Mouse (Mus musculus) liver, embryonic 15.5 days (tissue): ENCODE measurements around the gene Dnm1l. TPM values are rescaled to one million over a fixed set of nuclear protein-coding genes. Genes with fewer than 3 reads are reported as not detected.
"Not testable (repeated sequence)": the region's sequence is repeated elsewhere in the genome, so short reads cannot be mapped to it uniquely, and the experiment has no call there.

ENCODE experiments used
- ATAC-seq: fragments of 200-750 bp; cut with Nextera tagmentation; 2 replicates; pipeline ENCODE4 v1.8.0; 2017; ENCODE audit warnings: moderate number of reproducible peaks, mild to moderate bottlenecking, moderate library complexity; ENCODE audit not compliant: insufficient read depth
- H3K27ac ChIP-seq: fragments of 300-500 bp; sonication (generic); replicated peaks from 2 replicates; pipeline ENCODE4 v1.5.1; 2015; ENCODE audit warnings: mild to moderate bottlenecking, inconsistent platforms
- H3K27me3 ChIP-seq: fragments of 300-500 bp; sonication (generic); 2 replicates; pipeline ENCODE4 v1.6.1; 2015; ENCODE audit warnings: mild to moderate bottlenecking, inconsistent platforms
- H3K36me3 ChIP-seq: fragments of 300-500 bp; sonication (generic); replicated peaks from 2 replicates; pipeline ENCODE4 v1.6.1; 2015; ENCODE audit warnings: moderate library complexity, mild to moderate bottlenecking, inconsistent platforms
- H3K4me1 ChIP-seq: fragments of 300-500 bp; sonication (generic); replicated peaks from 2 replicates; pipeline ENCODE4 v1.6.1; 2015; ENCODE audit warnings: inconsistent platforms
- H3K4me2 ChIP-seq: fragments of 300-500 bp; sonication (generic); 2 replicates; pipeline ENCODE4 v1.6.1; 2015; ENCODE audit warnings: moderate library complexity, mild to moderate bottlenecking, inconsistent platforms
- H3K4me3 ChIP-seq: fragments of 300-500 bp; sonication (generic); replicated peaks from 2 replicates; pipeline ENCODE4 v1.5.1; 2015; ENCODE audit warnings: mild to moderate bottlenecking, inconsistent platforms
- H3K9ac ChIP-seq: fragments of 300-500 bp; sonication (generic); 2 replicates; pipeline ENCODE4 v1.6.1; 2015; ENCODE audit warnings: moderate library complexity, mild to moderate bottlenecking, inconsistent platforms
- H3K9me3 ChIP-seq: fragments of 300-500 bp; sonication (generic); replicated peaks from 2 replicates; pipeline ENCODE4 v1.6.1; 2016; ENCODE audit warnings: inconsistent platforms
- WGBS: fragments of 180-500 bp; shearing (Covaris S2); methylation state at CpG from one replicate; pipeline ENCODE4 v1.1.7; 2015; ENCODE audit warnings: mixed read lengths; ENCODE audit not compliant: insufficient replicate concordance; 5-methylcytosine and 5-hydroxymethylcytosine counted together
- polyA plus RNA-seq: library from polyadenylated mRNA; unstranded; fragments of >200 nt; fragmentation: Nextera tagmentation; extraction: Ambion mirVana; gene quantifications from 2 replicates; pipeline ENCODE4 v1.2.1, GENCODE M21; 2015

Dnm1l gene
- polyA plus RNA-seq: 19.8 and 21.6 TPM in 2 replicates

DNA sequence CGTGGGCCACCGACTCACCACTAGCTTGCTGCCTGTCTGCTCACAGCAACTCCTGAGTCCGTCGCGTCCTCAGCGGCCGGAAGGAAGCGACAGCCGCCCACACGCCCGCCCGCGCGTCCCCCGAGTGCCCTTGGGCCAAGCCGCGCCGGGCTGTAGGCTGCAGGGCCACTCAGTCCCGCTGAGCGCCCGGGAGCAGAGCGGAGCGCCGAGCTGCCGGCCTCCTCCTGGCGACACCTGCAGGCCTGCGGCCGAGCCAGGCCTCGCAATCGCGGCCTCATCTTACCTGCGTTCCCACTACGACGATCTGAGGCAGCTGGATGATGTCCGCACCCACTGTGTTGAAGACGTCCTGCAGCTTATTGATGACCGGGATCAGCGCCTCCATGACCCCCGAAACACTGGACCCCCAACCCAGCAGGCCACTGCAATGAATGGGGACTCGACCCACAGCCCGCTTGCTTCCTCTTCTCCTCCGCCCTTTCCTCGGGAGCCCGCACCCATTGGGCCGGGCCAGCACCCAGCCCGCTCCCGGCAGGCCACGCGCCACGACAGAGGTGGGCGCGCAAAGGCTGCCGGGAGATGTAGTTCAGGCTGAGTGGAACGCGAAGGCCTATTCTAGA lies at the start of gene Dnm1l:
Gene Dnm1l (minus strand): TSS at position 479 of the 620 bp plus-strand sequence.
- H3K36me3 ChIP-seq: 0 out of 2 replicates have a peak, but pooled peaks cover under 1% of the 10 kb centered on the region

GRCm38 (mm10) chr16:16367217-16367616 lies 8.5 kb upstream of the Dnm1l start:
- not testable (repeated sequence) for H3K36me3 ChIP-seq, H3K4me3 ChIP-seq, H3K27me3 ChIP-seq, H3K4me2 ChIP-seq, H3K4me1 ChIP-seq, H3K9me3 ChIP-seq, H3K9ac ChIP-seq, H3K27ac ChIP-seq, ATAC-seq
- WGBS: 60% methylated on average over 9 of the region's 9 CpGs

More for the DNA sequence above, at the start of gene Dnm1l:
- WGBS: 0% methylated on average over 55 of the region's 55 CpGs
- no peaks in the 10 kb centered on the region for H3K27me3 ChIP-seq
- peak within 1 kb of the TSS; percentile 95 for H3K27ac ChIP-seq
- H3K4me1 ChIP-seq: peaks cover 21% of the 10 kb centered on the region
- peak within 1 kb of the TSS; percentile 78 for H3K4me2 ChIP-seq
- H3K4me3 ChIP-seq: peak within 1 kb of the TSS; percentile 93
- peak within 1 kb of the TSS; percentile 88 for H3K9ac ChIP-seq
- H3K9me3 ChIP-seq: no peaks in the 10 kb centered on the region
- ATAC-seq: peak; percentile 100

DNA sequence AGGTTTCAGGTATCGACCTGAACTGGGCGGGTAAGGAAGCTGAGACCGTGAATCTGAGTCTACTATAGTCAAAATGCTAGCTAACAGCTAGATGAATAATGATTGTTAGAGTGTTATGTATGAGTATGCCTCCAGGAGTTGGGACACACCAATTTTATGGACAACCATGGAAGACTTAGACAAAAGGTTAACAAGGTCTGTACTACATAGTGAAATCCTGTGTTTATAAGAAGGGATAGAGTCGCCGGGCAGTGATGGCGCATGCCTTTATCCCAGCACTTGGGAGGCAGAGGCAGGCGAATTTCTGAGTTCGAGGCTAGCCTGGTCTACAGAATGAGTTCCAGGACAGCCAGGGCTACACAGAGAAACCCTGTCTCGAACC lies 333 bp upstream of the Dnm1l start:
- 42% methylated on average over 9 of the region's 9 CpGs for WGBS
- H3K36me3 ChIP-seq, ATAC-seq, H3K9me3 ChIP-seq, H3K27ac ChIP-seq, H3K27me3 ChIP-seq, H3K9ac ChIP-seq: not testable (repeated sequence)
- Histone ChIP-seq H3K4me1 (peaks cover 21% of the 10 kb centered on the region), H3K4me3 (peak overlapping the region; percentile 93), H3K4me2 (peak overlapping the region; percentile 78)

GRCm38 (mm10) chr16:16357908-16358307 lies 851 bp downstream of the Dnm1l start:
- peak overlapping the region; percentile 95 for H3K27ac ChIP-seq

DNA sequence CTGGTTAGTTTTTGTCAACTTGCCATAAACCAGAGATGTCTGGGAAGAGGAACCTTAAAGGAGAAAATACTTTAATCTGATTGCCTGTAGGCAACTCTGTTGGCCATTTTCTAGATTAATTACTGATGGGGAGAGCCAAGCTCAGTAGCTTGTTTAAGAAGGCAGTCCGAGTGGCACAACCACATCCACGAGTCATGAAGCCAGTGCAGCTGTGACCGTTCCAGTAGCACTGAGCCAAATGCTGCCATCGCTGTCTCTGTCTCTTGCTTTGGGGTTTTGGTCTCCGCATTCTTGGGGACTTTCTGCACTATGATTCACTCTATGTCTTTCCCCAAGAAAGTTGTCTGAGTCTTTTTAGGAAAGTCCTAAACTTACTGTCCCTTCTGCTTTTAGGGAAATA lies 12.3 kb downstream of the Dnm1l start:
- no peaks in the 10 kb centered on the region for H3K9me3 ChIP-seq
- 82% methylated on average over 5 of the region's 5 CpGs for WGBS
- H3K36me3 ChIP-seq: 0 out of 2 replicates have a peak, but pooled peaks cover 15% of the 10 kb centered on the region

More at GRCm38 (mm10) chr16:16357908-16358307, 851 bp downstream of the Dnm1l start:
- H3K4me2 ChIP-seq: peak overlapping the region; percentile 78
- H3K27me3 ChIP-seq: no peaks in the 10 kb centered on the region
- peak overlapping the region; percentile 93 for H3K4me3 ChIP-seq
- no peak for ATAC-seq
- 1% methylated on average over 6 of the region's 6 CpGs for WGBS
- H3K9me3 ChIP-seq: no peaks in the 10 kb centered on the region
- 0 out of 2 replicates have a peak, but pooled peaks cover 2% of the 10 kb centered on the region for H3K36me3 ChIP-seq
- H3K4me1 ChIP-seq: peaks cover 21% of the 10 kb centered on the region
- H3K9ac ChIP-seq: peak overlapping the region; percentile 88

GRCm38 (mm10) chr16:16325775-16326336 lies 32.9 kb downstream of the Dnm1l start:
- no peak overlapping the region for H3K9ac ChIP-seq
- no peak overlapping the region for H3K4me3 ChIP-seq
- ATAC-seq: no peak
- WGBS: 67% methylated on average over 5 of the region's 5 CpGs
- no peak overlapping the region for H3K27ac ChIP-seq
- H3K27me3 ChIP-seq: no peaks in the 10 kb centered on the region
- no peaks in the 10 kb centered on the region for H3K4me1 ChIP-seq
- no peaks in the 10 kb centered on the region for H3K9me3 ChIP-seq
- H3K36me3 ChIP-seq: peaks cover 51% of the 10 kb centered on the region
- H3K4me2 ChIP-seq: no peak overlapping the region

More for the DNA sequence above, 12.3 kb downstream of the Dnm1l start:
- Histone ChIP-seq H3K27me3 (no peaks in the 10 kb centered on the region), H3K4me1 (no peaks in the 10 kb centered on the region), H3K4me2 (no peak overlapping the region), H3K4me3 (no peak overlapping the region), H3K9ac (no peak overlapping the region), H3K27ac (no peak overlapping the region)
- ATAC-seq: no peak

DNA sequence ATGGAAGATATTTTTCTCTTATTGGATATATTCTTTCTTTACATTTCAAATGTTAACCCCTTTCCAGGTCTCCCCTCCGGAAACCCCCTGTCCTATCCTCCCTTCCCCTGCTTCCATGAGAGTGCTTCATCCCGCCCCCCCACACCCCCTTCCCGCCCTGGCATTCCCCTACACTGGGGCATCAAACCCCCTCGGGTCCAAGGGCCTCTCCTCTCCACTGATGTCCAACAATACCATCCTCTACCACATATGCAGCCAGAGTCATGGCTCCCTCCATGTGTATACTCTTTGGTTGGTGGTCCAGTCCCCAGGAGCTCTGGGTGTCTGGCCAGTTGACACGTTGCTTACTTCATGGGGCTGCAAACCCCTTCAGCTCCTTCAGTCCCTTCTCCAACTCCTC lies 47.4 kb downstream of the Dnm1l start:
- Histone ChIP-seq H3K27me3 (no peaks in the 10 kb centered on the region), H3K27ac (no peak overlapping the region), H3K4me1 (no peaks in the 10 kb centered on the region), H3K9ac (no peak overlapping the region), H3K4me2 (no peak overlapping the region), H3K9me3 (no peaks in the 10 kb centered on the region), H3K36me3 (peaks cover 64% of the 10 kb centered on the region), H3K4me3 (no peak overlapping the region)
- no peak for ATAC-seq
- WGBS: 76% methylated on average over 5 of the region's 5 CpGs

GRCm38 (mm10) chr16:16303888-16304287 lies 54.9 kb downstream of the Dnm1l start:
- Histone ChIP-seq H3K36me3 (peaks cover 20% of the 10 kb centered on the region), H3K4me2 (peak overlapping the region; percentile 91), H3K4me1 (peaks cover 20% of the 10 kb centered on the region), H3K27ac (no peak overlapping the region), H3K27me3 (no peaks in the 10 kb centered on the region), H3K4me3 (peak overlapping the region; percentile 78), H3K9ac (peak overlapping the region; percentile 62), H3K9me3 (no peaks in the 10 kb centered on the region)
- ATAC-seq: no peak
- WGBS: 12% methylated on average over 7 of the region's 7 CpGs

GRCm38 (mm10) chr16:16303138-16303827 lies 55.5 kb downstream of the Dnm1l start:
- Histone ChIP-seq H3K36me3 (peaks cover 17% of the 10 kb centered on the region), H3K4me1 (peaks cover 20% of the 10 kb centered on the region), H3K27me3 (no peaks in the 10 kb centered on the region), H3K27ac (peak overlapping the region; percentile 86), H3K4me3 (peak overlapping the region; percentile 78), H3K4me2 (peak overlapping the region; percentile 91), H3K9ac (peak overlapping the region; percentile 62), H3K9me3 (no peaks in the 10 kb centered on the region)
- ATAC-seq: peak; percentile 65
- WGBS: under 1% methylated on average over 61 of the region's 61 CpGs

GRCm38 (mm10) chr16:16302369-16303137 lies 56.2 kb downstream of the Dnm1l start, which contains the start of gene Yars2:
Yars2 (plus strand) TSS chr16:16302965.
- Histone ChIP-seq H3K4me3 (peak within 1 kb of the TSS; percentile 78), H3K27me3 (no peaks in the 10 kb centered on the region), H3K4me2 (peak within 1 kb of the TSS; percentile 91), H3K27ac (peak within 1 kb of the TSS; percentile 86), H3K9ac (peak within 1 kb of the TSS; percentile 62), H3K9me3 (no peaks in the 10 kb centered on the region), H3K4me1 (peaks cover 20% of the 10 kb centered on the region), H3K36me3 (peaks cover 14% of the 10 kb centered on the region)
- under 1% methylated on average over 50 of the region's 50 CpGs for WGBS
- ATAC-seq: peak; percentile 99
